Mouse (Mus musculus): ENCODE measurements around the gene Lrrn4cl. TPM values are rescaled to one million over a fixed set of nuclear protein-coding genes. Genes with fewer than 3 reads are reported as not detected.

The Lrrn4cl gene
- polyA plus RNA-seq (2015; fragmentation: Nextera tagmentation; extraction: Ambion mirVana), result 2.3 and 2.6 TPM in 2 replicates

- TF ChIP-seq CTCF (IDR thresholded peaks at IDR 0.05; ENCODE audit: low read depth), result peak; percentile 27
- no peak for TF ChIP-seq EP300 (optimal IDR thresholded peaks at IDR 0.05)
- peak within 1 kb of the TSS; percentile 14; the same call in 1 of the 2 replicates for H3K4me2 ChIP-seq (replicated peaks; ENCODE audit: low read depth)
- H3K36me3 ChIP-seq (ENCODE audit: control insufficient read depth, insufficient read depth, low read length), result peaks cover 13% of the 10 kb centered on the region
- no peak within 1 kb of the TSS for H3K4me3 ChIP-seq (ENCODE audit: low read depth, low read length)
- H3K27me3 ChIP-seq (ENCODE audit: control insufficient read depth, insufficient read depth, low read length), result no peaks in the 10 kb centered on the region
- DNase-seq (ENCODE audit: low spot score), result peak; percentile 46
- peak; percentile 88 for ATAC-seq (ENCODE audit: low FRiP score, low TSS enrichment)
- peak within 1 kb of the TSS; percentile 61 for H3K27ac ChIP-seq (replicated peaks)
- WGBS, result 16% methylated on average over 7 of the region's 7 CpGs
- peak within 1 kb of the TSS; percentile 35; the same call in 1 of the 2 replicates for H3K9ac ChIP-seq (ENCODE audit: low read length)
- H3K9me3 ChIP-seq (ENCODE audit: control insufficient read depth, low read length), result no peaks in the 10 kb centered on the region
- no peaks in the 10 kb centered on the region; the same call in 1 of the 2 replicates for H3K4me1 ChIP-seq (replicated peaks; ENCODE audit: control insufficient read depth, insufficient read depth)
Observed at GRCm38 (mm10) chr19:8850402-8850901, at the start of gene Lrrn4cl. Gene Lrrn4cl, plus strand, starts transcription at chr19:8850768.

GRCm38 (mm10) chr19:8802130-8802821 is 48.3 kb upstream of the Lrrn4cl start, which contains the start of gene Zbtb3:
Gene Zbtb3, plus strand, starts transcription at chr19:8802555.
- Histone ChIP-seq H3K36me3 (ENCODE audit: control insufficient read depth, insufficient read depth, low read length) (0 out of 2 replicates have a peak, but pooled peaks cover 4% of the 10 kb centered on the region), H3K9me3 (ENCODE audit: control insufficient read depth, low read length) (no peaks in the 10 kb centered on the region), H3K4me2 (replicated peaks; ENCODE audit: low read depth) (peak within 1 kb of the TSS; percentile 58), H3K27ac (replicated peaks) (peak within 1 kb of the TSS; percentile 81), H3K4me3 (ENCODE audit: low read depth, low read length) (peak within 1 kb of the TSS; percentile 57), H3K9ac (ENCODE audit: low read length) (peak within 1 kb of the TSS; percentile 50), H3K4me1 (replicated peaks; ENCODE audit: control insufficient read depth, insufficient read depth) (0 out of 2 replicates have a peak, but pooled peaks cover 3% of the 10 kb centered on the region), H3K27me3 (ENCODE audit: control insufficient read depth, insufficient read depth, low read length) (no peaks in the 10 kb centered on the region)
- TF ChIP-seq CTCF (IDR thresholded peaks at IDR 0.05; ENCODE audit: low read depth) (no peak), EP300 (optimal IDR thresholded peaks at IDR 0.05) (no peak)
- DNase-seq (ENCODE audit: low spot score), result peak; percentile 96
- under 1% methylated on average over 30 of the region's 30 CpGs for WGBS
- peak; percentile 98 for ATAC-seq (ENCODE audit: low FRiP score, low TSS enrichment)

GRCm38 (mm10) chr19:8803204-8803780 is 47.3 kb upstream of the Lrrn4cl start:
- H3K4me1 ChIP-seq (replicated peaks; ENCODE audit: control insufficient read depth, insufficient read depth), result 0 out of 2 replicates have a peak, but pooled peaks cover 3% of the 10 kb centered on the region
- DNase-seq (ENCODE audit: low spot score) (no peak), ATAC-seq (ENCODE audit: low FRiP score, low TSS enrichment) (no peak)
- H3K27ac ChIP-seq (replicated peaks), result peak overlapping the region; percentile 41; the same call in 1 of the 2 replicates
- no peak overlapping the region for H3K9ac ChIP-seq (ENCODE audit: low read length)
- H3K9me3 ChIP-seq (ENCODE audit: control insufficient read depth, low read length), result no peaks in the 10 kb centered on the region
- WGBS, result 89% methylated on average over 9 of the region's 9 CpGs
- peak overlapping the region; percentile 53 for H3K4me2 ChIP-seq (replicated peaks; ENCODE audit: low read depth)
- 0 out of 2 replicates have a peak, but pooled peaks cover 4% of the 10 kb centered on the region for H3K36me3 ChIP-seq (ENCODE audit: control insufficient read depth, insufficient read depth, low read length)
- no peaks in the 10 kb centered on the region for H3K27me3 ChIP-seq (ENCODE audit: control insufficient read depth, insufficient read depth, low read length)
- TF ChIP-seq EP300 (optimal IDR thresholded peaks at IDR 0.05), result no peak
- TF ChIP-seq CTCF (IDR thresholded peaks at IDR 0.05; ENCODE audit: low read depth), result no peak
- H3K4me3 ChIP-seq (ENCODE audit: low read depth, low read length), result no peak overlapping the region

GRCm38 (mm10) chr19:8803879-8804660 is 46.5 kb upstream of the Lrrn4cl start:
- Histone ChIP-seq H3K27me3 (ENCODE audit: control insufficient read depth, insufficient read depth, low read length) (no peaks in the 10 kb centered on the region), H3K4me2 (replicated peaks; ENCODE audit: low read depth) (no peak overlapping the region), H3K9me3 (ENCODE audit: control insufficient read depth, low read length) (no peaks in the 10 kb centered on the region), H3K27ac (replicated peaks) (no peak overlapping the region), H3K36me3 (ENCODE audit: control insufficient read depth, insufficient read depth, low read length) (0 out of 2 replicates have a peak, but pooled peaks cover 4% of the 10 kb centered on the region), H3K4me3 (ENCODE audit: low read depth, low read length) (no peak overlapping the region), H3K9ac (ENCODE audit: low read length) (no peak overlapping the region), H3K4me1 (replicated peaks; ENCODE audit: control insufficient read depth, insufficient read depth) (0 out of 2 replicates have a peak, but pooled peaks cover 3% of the 10 kb centered on the region)
- WGBS, result 89% methylated on average over 11 of the region's 11 CpGs
- ATAC-seq (ENCODE audit: low FRiP score, low TSS enrichment), result no peak
- no peak for TF ChIP-seq EP300 (optimal IDR thresholded peaks at IDR 0.05)
- TF ChIP-seq CTCF (IDR thresholded peaks at IDR 0.05; ENCODE audit: low read depth), result no peak
- DNase-seq (ENCODE audit: low spot score), result no peak

GRCm38 (mm10) chr19:8806810-8807209 is 43.8 kb upstream of the Lrrn4cl start:
- H3K4me2 ChIP-seq (replicated peaks; ENCODE audit: low read depth), result no peak overlapping the region
- 0 out of 2 replicates have a peak, but pooled peaks cover 3% of the 10 kb centered on the region for H3K4me1 ChIP-seq (replicated peaks; ENCODE audit: control insufficient read depth, insufficient read depth)
- DNase-seq (ENCODE audit: low spot score), result no peak
- H3K27ac ChIP-seq (replicated peaks), result no peak overlapping the region
- 0 out of 2 replicates have a peak, but pooled peaks cover 4% of the 10 kb centered on the region for H3K36me3 ChIP-seq (ENCODE audit: control insufficient read depth, insufficient read depth, low read length)
- H3K9me3 ChIP-seq (ENCODE audit: control insufficient read depth, low read length), result no peaks in the 10 kb centered on the region
- 89% methylated on average over 5 of the region's 5 CpGs for WGBS
- H3K4me3 ChIP-seq (ENCODE audit: low read depth, low read length), result no peak overlapping the region
- no peaks in the 10 kb centered on the region for H3K27me3 ChIP-seq (ENCODE audit: control insufficient read depth, insufficient read depth, low read length)
- no peak for TF ChIP-seq EP300 (optimal IDR thresholded peaks at IDR 0.05)
- ATAC-seq (ENCODE audit: low FRiP score, low TSS enrichment), result no peak
- H3K9ac ChIP-seq (ENCODE audit: low read length), result no peak overlapping the region
